12 mouse cellular contexts compared by ENCODE assay signal in the genomic region with DNA sequence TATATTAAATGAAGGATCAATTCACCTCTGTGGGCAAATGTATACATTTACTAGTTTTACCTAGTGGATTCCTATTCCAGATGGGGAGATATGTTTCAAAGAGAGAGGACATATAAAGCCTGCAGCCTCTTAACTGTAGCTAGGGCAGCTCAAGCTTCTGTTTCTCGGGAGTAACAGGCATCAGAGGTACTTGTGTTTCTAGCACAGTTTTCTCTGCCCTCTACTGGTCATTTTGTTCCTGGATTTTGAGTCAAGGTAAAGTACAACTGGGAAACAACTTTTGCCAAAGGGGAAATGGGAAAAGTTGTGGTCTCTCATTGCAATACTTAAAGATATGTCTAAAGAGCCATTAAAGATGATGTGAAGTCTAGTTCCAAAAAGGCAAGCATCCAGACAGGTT. TPM values are rescaled to one million over a fixed set of nuclear protein-coding genes. Genes with fewer than 3 reads are reported as not detected.
DNase-seq lines count a peak whose midpoint lies in the region; ATAC-seq and TF ChIP-seq lines count a peak whose summit lies in the region.
"Had no signal": no experiment of that assay in that cellular context is flagged by ENCODE, and none has a peak within 500 bp of the region (broad histone marks: within the 10 kb centered on the region; RNA-seq: fewer than 3 reads in every experiment).

No protein-coding gene starts in this region.

- WGBS in intestine, embryonic 14.5 days, result 34% methylated on average over 1 of the region's 1 CpGs
- 25% methylated on average over 1 of the region's 1 CpGs for WGBS in intestine, embryonic 16.5 days
- 9% methylated on average over 1 of the region's 1 CpGs for WGBS in lung, postnatal 0 days

- no peak overlapping the region for H3K9ac ChIP-seq in intestine, embryonic 14.5 days (ENCODE audit: low read length)
- H3K9ac ChIP-seq in intestine, embryonic 16.5 days (ENCODE audit: low read depth, low read length), result no peak overlapping the region
- H3K9ac ChIP-seq in lung, postnatal 0 days (replicated peaks; ENCODE audit: low read depth), result no peak overlapping the region
- H3K9ac ChIP-seq: midbrain, embryonic 12.5 days had no signal

- H3K9me3 ChIP-seq in intestine, embryonic 14.5 days (ENCODE audit: control insufficient read depth, low read length), result no peaks in the 10 kb centered on the region
- no peaks in the 10 kb centered on the region for H3K9me3 ChIP-seq in intestine, embryonic 16.5 days (ENCODE audit: control insufficient read depth, low read length)
- H3K9me3 ChIP-seq in lung, postnatal 0 days (ENCODE audit: low read length), result no peaks in the 10 kb centered on the region
- H3K9me3 ChIP-seq: midbrain, embryonic 12.5 days had no signal

- no peaks in the 10 kb centered on the region for H3K27me3 ChIP-seq in intestine, embryonic 14.5 days (replicated peaks; ENCODE audit: control insufficient read depth, insufficient read depth, low read length)
- no peaks in the 10 kb centered on the region for H3K27me3 ChIP-seq in intestine, embryonic 16.5 days (replicated peaks; ENCODE audit: control insufficient read depth, insufficient read depth, low read length)
- H3K27me3 ChIP-seq in lung, postnatal 0 days (replicated peaks; ENCODE audit: insufficient read depth, low read length), result no peaks in the 10 kb centered on the region
- H3K27me3 ChIP-seq: midbrain, embryonic 12.5 days had no signal

- H3K4me1 ChIP-seq in intestine, embryonic 14.5 days (replicated peaks; ENCODE audit: control insufficient read depth, insufficient read depth, low read length), result no peaks in the 10 kb centered on the region
- no peaks in the 10 kb centered on the region for H3K4me1 ChIP-seq in intestine, embryonic 16.5 days (ENCODE audit: control insufficient read depth, insufficient read depth, low read length)
- no peaks in the 10 kb centered on the region for H3K4me1 ChIP-seq in lung, postnatal 0 days (ENCODE audit: insufficient read depth, low read depth, low read length)
- H3K4me1 ChIP-seq: midbrain, embryonic 12.5 days had no signal

- no peak for TF ChIP-seq EP300 in lung, postnatal 0 days (IDR thresholded peaks at IDR 0.05)

- no peak overlapping the region for H3K4me3 ChIP-seq in intestine, embryonic 14.5 days (ENCODE audit: low read depth, low read length)
- H3K4me3 ChIP-seq in intestine, embryonic 16.5 days (ENCODE audit: low read length), result no peak overlapping the region
- no peak overlapping the region for H3K4me3 ChIP-seq in lung, postnatal 0 days (ENCODE audit: low read depth, low read length)
- H3K4me3 ChIP-seq: midbrain, embryonic 12.5 days had no signal

- no peaks in the 10 kb centered on the region for H3K36me3 ChIP-seq in intestine, embryonic 14.5 days (ENCODE audit: control insufficient read depth, insufficient read depth, low read length)
- H3K36me3 ChIP-seq in intestine, embryonic 16.5 days (ENCODE audit: control insufficient read depth, insufficient read depth, low read length), result no peaks in the 10 kb centered on the region
- no peaks in the 10 kb centered on the region for H3K36me3 ChIP-seq in lung, postnatal 0 days (ENCODE audit: insufficient read depth, low read length)
- H3K36me3 ChIP-seq: midbrain, embryonic 12.5 days had no signal

- peak; percentile 63 for TF ChIP-seq CTCF in lung, postnatal 0 days (IDR thresholded peaks at IDR 0.05)

- DNase-seq in intestine, embryonic 14.5 days (ENCODE audit: low spot score), result peak; percentile 41
- peak; percentile 36 for DNase-seq in lung, postnatal 0 days (ENCODE audit: low spot score)
- no peak for DNase-seq in lung, postnatal 25 days (ENCODE audit: low spot score)
- peak; percentile 81 for DNase-seq in brain, adult 2 months (ENCODE audit: low read depth, low spot score)
- peak; percentile 40 for DNase-seq in retina, embryonic 14.5 days (ENCODE audit: low spot score)
- no peak for DNase-seq in layer of hippocampus, postnatal 25 days (ENCODE audit: extremely low spot score in 1 of 2, low spot score in 1 of 2)
- DNase-seq: heart, adult 18-20 months; liver had no signal

- ATAC-seq in intestine, embryonic 14.5 days (replicated peaks; ENCODE audit: low FRiP score, low TSS enrichment, low read depth), result no peak
- no peak for ATAC-seq in intestine, embryonic 16.5 days
- ATAC-seq in lung, postnatal 0 days, result no peak

- H3K27ac ChIP-seq in intestine, embryonic 14.5 days (ENCODE audit: low read depth), result no peak overlapping the region
- no peak overlapping the region for H3K27ac ChIP-seq in intestine, embryonic 16.5 days (ENCODE audit: low read length)
- no peak overlapping the region for H3K27ac ChIP-seq in lung, postnatal 0 days (ENCODE audit: low read length)
- H3K27ac ChIP-seq: midbrain, embryonic 12.5 days had no signal

- H3K4me2 ChIP-seq in intestine, embryonic 14.5 days (ENCODE audit: low read length), result no peak overlapping the region
- no peak overlapping the region for H3K4me2 ChIP-seq in intestine, embryonic 16.5 days (ENCODE audit: low read depth, low read length)
- no peak overlapping the region for H3K4me2 ChIP-seq in lung, postnatal 0 days (replicated peaks; ENCODE audit: low read depth, low read length)
- H3K4me2 ChIP-seq: midbrain, embryonic 12.5 days had no signal

RNA-seq across cellular contexts. Expression of gene Oxgr1, which starts 37.1 kb away (rescaled TPM):
- not detected in 2 replicates for polyA plus RNA-seq in intestine, embryonic 14.5 days (2014; fragmentation: Nextera tagmentation; extraction: Ambion mirVana)
- polyA plus RNA-seq in intestine, embryonic 16.5 days (2015; fragmentation: Nextera tagmentation; extraction: Ambion mirVana), result not detected in 2 replicates
- polyA plus RNA-seq in lung, postnatal 0 days (2015; fragmentation: Nextera tagmentation; extraction: Ambion mirVana), result not detected in 2 replicates
- total RNA-seq in layer of hippocampus, postnatal 25 days (2021), result under 1 TPM; 0.07 to 0.12 TPM
- total RNA-seq: heart, adult 18-20 months had no signal
- polyA plus RNA-seq: forebrain, embryonic 11.5 days; midbrain, embryonic 12.5 days; spleen, adult 2 months had no signal

Comparison
In these comparisons a context has a peak if more than half of its experiments do, and no peak if none do; other contexts are left out.
1. DNase-seq: peak in intestine, embryonic 14.5 days (single experiment), lung, postnatal 0 days (single experiment), brain, adult 2 months (single experiment) and retina, embryonic 14.5 days (single experiment); none in lung, postnatal 25 days (single experiment) and layer of hippocampus, postnatal 25 days (0 of 2).